Mouse (Mus musculus): ENCODE data around the gene Macrod1. TPM values are rescaled to one million over a fixed set of nuclear protein-coding genes. Genes with fewer than 3 reads are reported as not detected.

Macrod1 gene
- polyA plus RNA-seq, 1 experiment from 2014 or later, result 4.4 TPM

DNA sequence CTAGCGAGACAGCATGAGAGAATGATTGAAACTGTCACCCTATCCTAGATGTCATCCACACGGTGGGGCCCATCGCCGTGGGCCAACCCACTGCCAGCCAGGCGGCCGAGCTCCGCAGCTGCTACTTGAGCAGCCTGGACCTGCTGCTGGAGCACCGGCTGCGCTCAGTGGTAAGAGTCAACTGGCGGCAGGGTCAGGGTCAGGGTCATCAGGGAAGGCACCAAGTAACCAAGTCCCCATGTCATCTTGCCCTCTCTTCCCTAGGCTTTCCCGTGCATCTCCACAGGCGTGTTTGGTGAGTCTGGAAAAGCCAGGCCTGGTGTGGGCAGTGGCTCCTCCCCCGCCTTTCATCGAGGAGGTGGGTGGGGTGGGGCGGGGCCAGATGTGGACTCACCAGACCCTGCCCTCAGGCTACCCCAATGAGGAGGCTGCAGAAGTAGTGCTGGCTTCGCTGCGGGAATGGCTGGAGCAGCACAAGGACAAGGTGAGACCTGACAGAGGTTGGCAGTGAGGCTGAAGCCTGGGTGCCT is 140.2 kb downstream of the Macrod1 start:
- peaks cover 47% of the 10 kb centered on the region for H3K4me1 ChIP-seq
- 11% methylated on average over 17 of the region's 17 CpGs for WGBS
- H3K9me3 ChIP-seq (replicated peaks), result no peaks in the 10 kb centered on the region
- 0 out of 2 replicates have a peak overlapping the region, but pooled peaks have one; percentile 37 for H3K27ac ChIP-seq
- H3K4me3 ChIP-seq, result peak overlapping the region; percentile 18; the same call in 1 of the 2 replicates
- peaks cover 50% of the 10 kb centered on the region for H3K36me3 ChIP-seq
- DNase-seq (ENCODE audit: low spot score), result peak; percentile 82
- H3K27me3 ChIP-seq (ENCODE audit: low read depth, poor library complexity, severe bottlenecking), result peaks cover 30% of the 10 kb centered on the region

GRCm38 (mm10) chr19:7197445-7197844 is 140.8 kb downstream of the Macrod1 start:
- Histone ChIP-seq H3K27ac (0 out of 2 replicates have a peak overlapping the region, but pooled peaks have one; percentile 20), H3K9me3 (replicated peaks) (no peaks in the 10 kb centered on the region), H3K36me3 (peaks cover 54% of the 10 kb centered on the region), H3K27me3 (ENCODE audit: low read depth, poor library complexity, severe bottlenecking) (peaks cover 23% of the 10 kb centered on the region), H3K4me3 (no peak overlapping the region), H3K4me1 (peaks cover 41% of the 10 kb centered on the region)
- WGBS, result 86% methylated on average over 9 of the region's 9 CpGs
- DNase-seq (ENCODE audit: low spot score), result no peak

GRCm38 (mm10) chr19:7199089-7199488 is 142.5 kb downstream of the Macrod1 start:
- Histone ChIP-seq H3K9me3 (replicated peaks) (no peaks in the 10 kb centered on the region), H3K36me3 (peaks cover 71% of the 10 kb centered on the region), H3K4me1 (peaks cover 46% of the 10 kb centered on the region), H3K27ac (no peak overlapping the region), H3K4me3 (no peak overlapping the region), H3K27me3 (ENCODE audit: low read depth, poor library complexity, severe bottlenecking) (peaks cover 7% of the 10 kb centered on the region; the same call in 1 of the 2 replicates)
- 97% methylated on average over 13 of the region's 13 CpGs for WGBS
- no peak for DNase-seq (ENCODE audit: low spot score)

DNA sequence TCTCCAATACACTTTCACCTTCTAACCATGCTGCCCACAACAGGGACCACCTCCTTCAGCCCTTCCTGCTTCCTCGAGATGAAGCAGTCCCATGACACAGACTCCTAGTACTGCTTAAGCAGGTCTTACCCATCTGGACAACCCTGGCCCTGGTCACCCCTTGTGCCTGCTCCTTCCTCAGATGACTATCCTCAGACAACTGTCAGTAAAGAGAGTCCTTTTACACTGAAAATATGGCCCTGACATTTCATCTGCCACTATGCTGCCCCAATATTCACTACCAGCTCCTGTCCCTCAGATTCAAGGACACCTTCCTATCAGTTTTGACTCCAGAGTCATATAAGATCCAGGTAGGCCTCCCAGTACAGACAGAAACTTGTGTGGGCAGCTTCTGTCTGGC is 143.8 kb downstream of the Macrod1 start:
- H3K4me1 ChIP-seq, result peaks cover 55% of the 10 kb centered on the region
- peaks cover 75% of the 10 kb centered on the region for H3K36me3 ChIP-seq
- WGBS, result 74% methylated on average over 1 of the region's 1 CpGs
- no peak overlapping the region for H3K4me3 ChIP-seq
- no peaks in the 10 kb centered on the region for H3K27me3 ChIP-seq (ENCODE audit: low read depth, poor library complexity, severe bottlenecking)
- H3K9me3 ChIP-seq (replicated peaks), result no peaks in the 10 kb centered on the region
- H3K27ac ChIP-seq, result no peak overlapping the region
- no peak for DNase-seq (ENCODE audit: low spot score)

GRCm38 (mm10) chr19:7204898-7205297 is 148.3 kb downstream of the Macrod1 start:
- Histone ChIP-seq H3K4me3 (peak overlapping the region; percentile 90), H3K9me3 (replicated peaks) (no peaks in the 10 kb centered on the region), H3K36me3 (peaks cover 46% of the 10 kb centered on the region), H3K27me3 (ENCODE audit: low read depth, poor library complexity, severe bottlenecking) (no peaks in the 10 kb centered on the region), H3K27ac (no peak overlapping the region), H3K4me1 (peaks cover 34% of the 10 kb centered on the region)
- WGBS, result 77% methylated on average over 2 of the region's 2 CpGs
- no peak for DNase-seq (ENCODE audit: low spot score)

GRCm38 (mm10) chr19:7205326-7205725 is 148.7 kb downstream of the Macrod1 start:
- peak overlapping the region; percentile 98 for H3K27ac ChIP-seq
- 40% methylated on average over 7 of the region's 7 CpGs for WGBS
- no peak for DNase-seq (ENCODE audit: low spot score)
- no peaks in the 10 kb centered on the region for H3K9me3 ChIP-seq (replicated peaks)
- peak overlapping the region; percentile 90 for H3K4me3 ChIP-seq
- H3K36me3 ChIP-seq, result peaks cover 44% of the 10 kb centered on the region
- peaks cover 34% of the 10 kb centered on the region for H3K4me1 ChIP-seq
- H3K27me3 ChIP-seq (ENCODE audit: low read depth, poor library complexity, severe bottlenecking), result no peaks in the 10 kb centered on the region

GRCm38 (mm10) chr19:7205753-7206736 is 149.4 kb downstream of the Macrod1 start, which contains the start of gene Otub1:
Otub1 (minus strand) TSS chr19:7206316.
- Histone ChIP-seq H3K27me3 (ENCODE audit: low read depth, poor library complexity, severe bottlenecking) (no peaks in the 10 kb centered on the region), H3K4me3 (peak within 1 kb of the TSS; percentile 90), H3K27ac (peak within 1 kb of the TSS; percentile 98), H3K36me3 (peaks cover 39% of the 10 kb centered on the region), H3K9me3 (replicated peaks) (no peaks in the 10 kb centered on the region), H3K4me1 (peaks cover 34% of the 10 kb centered on the region)
- DNase-seq (ENCODE audit: low spot score), result peak; percentile 98
- under 1% methylated on average over 75 of the region's 79 CpGs for WGBS

- DNase-seq (ENCODE audit: low spot score), result no peak
- Histone ChIP-seq H3K4me1 (peaks cover 14% of the 10 kb centered on the region), H3K27ac (no peak overlapping the region), H3K4me3 (no peak overlapping the region), H3K9me3 (replicated peaks) (no peaks in the 10 kb centered on the region), H3K27me3 (ENCODE audit: low read depth, poor library complexity, severe bottlenecking) (no peaks in the 10 kb centered on the region), H3K36me3 (peaks cover 43% of the 10 kb centered on the region)
- WGBS, result 94% methylated on average over 7 of the region's 7 CpGs
These were observed 153.5 kb downstream of the Macrod1 start for GRCm38 (mm10) chr19:7209907-7210646.

DNA sequence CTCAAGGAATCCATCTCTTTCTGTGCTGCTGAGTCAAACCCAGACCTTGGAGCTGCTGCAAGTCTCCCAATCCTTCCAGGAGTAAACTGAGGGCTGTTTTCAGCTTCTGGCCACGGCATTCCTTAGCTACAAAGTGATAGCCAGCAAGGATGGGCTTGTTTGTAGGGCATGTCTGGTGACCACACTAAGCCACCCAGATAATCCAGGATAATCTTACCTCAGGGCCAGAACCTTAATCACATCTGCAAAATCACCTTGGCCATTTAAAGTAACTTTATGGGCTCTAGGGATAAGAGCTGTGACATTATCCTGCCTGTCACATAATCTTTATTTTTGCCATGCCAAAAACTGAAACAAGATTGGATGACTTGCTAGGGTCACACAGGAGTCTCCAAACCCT is 155.6 kb downstream of the Macrod1 start:
- Histone ChIP-seq H3K27me3 (ENCODE audit: low read depth, poor library complexity, severe bottlenecking) (no peaks in the 10 kb centered on the region), H3K9me3 (replicated peaks) (no peaks in the 10 kb centered on the region), H3K27ac (no peak overlapping the region), H3K4me3 (no peak overlapping the region), H3K36me3 (peaks cover 58% of the 10 kb centered on the region), H3K4me1 (peaks cover 17% of the 10 kb centered on the region)
- DNase-seq (ENCODE audit: low spot score), result no peak
- WGBS, result 88% methylated on average over 1 of the region's 1 CpGs

- Histone ChIP-seq H3K36me3 (peaks cover 58% of the 10 kb centered on the region), H3K4me3 (no peak overlapping the region)
These were observed 156.4 kb downstream of the Macrod1 start for GRCm38 (mm10) chr19:7213010-7213409.

DNA sequence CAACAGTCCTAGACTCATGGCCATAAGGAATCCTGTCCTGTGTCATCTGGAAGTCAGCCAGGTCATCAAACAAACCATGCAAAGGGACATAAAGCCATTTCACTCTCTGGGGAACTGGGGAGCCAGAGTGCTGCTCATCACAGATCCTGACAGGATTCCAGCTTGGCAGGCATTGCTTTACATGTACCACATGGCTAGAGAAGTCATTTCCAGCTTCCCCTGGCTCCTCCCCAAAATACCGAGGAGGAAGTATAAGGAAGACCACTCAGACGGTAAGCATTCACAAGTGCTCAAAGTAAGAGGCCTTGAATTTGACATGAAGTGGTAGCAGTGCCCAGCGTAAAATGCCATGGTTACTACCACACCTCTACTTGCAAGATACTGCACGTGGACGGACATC is 157.9 kb downstream of the Macrod1 start:
- Histone ChIP-seq H3K36me3 (peaks cover 58% of the 10 kb centered on the region), H3K4me1 (peaks cover 26% of the 10 kb centered on the region), H3K27ac (no peak overlapping the region), H3K4me3 (no peak overlapping the region), H3K27me3 (ENCODE audit: low read depth, poor library complexity, severe bottlenecking) (no peaks in the 10 kb centered on the region), H3K9me3 (replicated peaks) (no peaks in the 10 kb centered on the region)
- 92% methylated on average over 5 of the region's 5 CpGs for WGBS
- no peak for DNase-seq (ENCODE audit: low spot score)

More at GRCm38 (mm10) chr19:7213010-7213409, 156.4 kb downstream of the Macrod1 start:
- no peaks in the 10 kb centered on the region for H3K9me3 ChIP-seq (replicated peaks)
- no peaks in the 10 kb centered on the region for H3K27me3 ChIP-seq (ENCODE audit: low read depth, poor library complexity, severe bottlenecking)
- no peak overlapping the region for H3K27ac ChIP-seq
- DNase-seq (ENCODE audit: low spot score), result no peak
- H3K4me1 ChIP-seq, result peaks cover 20% of the 10 kb centered on the region
- 94% methylated on average over 3 of the region's 3 CpGs for WGBS

- peak; percentile 98 for DNase-seq (ENCODE audit: low spot score)
- peaks cover 47% of the 10 kb centered on the region for H3K36me3 ChIP-seq
- H3K27me3 ChIP-seq (ENCODE audit: low read depth, poor library complexity, severe bottlenecking), result no peaks in the 10 kb centered on the region
- H3K27ac ChIP-seq, result peak within 1 kb of the TSS; percentile 92
- H3K4me1 ChIP-seq, result peaks cover 26% of the 10 kb centered on the region
- no peaks in the 10 kb centered on the region for H3K9me3 ChIP-seq (replicated peaks)
- under 1% methylated on average over 50 of the region's 50 CpGs for WGBS
- H3K4me3 ChIP-seq, result peak within 1 kb of the TSS; percentile 93
These were observed 160.7 kb downstream of the Macrod1 start, which contains the start of gene Cox8a for GRCm38 (mm10) chr19:7217162-7217925. Cox8a (minus strand) TSS chr19:7217616.
